Mouse (Mus musculus) testis, adult 2 months (tissue): ENCODE measurements around the gene Krt12. TPM values are rescaled to one million over a fixed set of nuclear protein-coding genes. Genes with fewer than 3 reads are reported as not detected.

Source experiments
- H3K27ac ChIP-seq: fragments of 200-500 bp; 2 replicates; pipeline ENCODE4 v1.5.1; 2012; ENCODE audit warnings: low read depth, low read length; ENCODE audit not compliant: control insufficient read depth, insufficient read depth
- H3K27me3 ChIP-seq: fragments of 200-500 bp; 2 replicates; pipeline ENCODE4 v1.6.1; 2012; ENCODE audit warnings: mild to moderate bottlenecking, low read length, moderate library complexity; ENCODE audit not compliant: control insufficient read depth, insufficient read depth
- H3K36me3 ChIP-seq: fragments of 200-500 bp; 2 replicates; pipeline ENCODE4 v1.6.1; 2012; ENCODE audit warnings: mild to moderate bottlenecking, low read length; ENCODE audit not compliant: control insufficient read depth, insufficient read depth
- H3K4me1 ChIP-seq: fragments of 200-500 bp; 2 replicates; pipeline ENCODE4 v1.6.1; 2012; ENCODE audit warnings: low read length; ENCODE audit not compliant: control insufficient read depth, insufficient read depth
- H3K4me3 ChIP-seq: fragments of 200-500 bp; 2 replicates; pipeline ENCODE4 v1.5.1; 2012; ENCODE audit warnings: low read depth, mild to moderate bottlenecking, low read length, moderate library complexity, mixed read lengths; ENCODE audit not compliant: control insufficient read depth
- CTCF ChIP-seq: fragments of 200-500 bp; IDR thresholded peaks from 2 replicates; pipeline ENCODE4 v1.5.1; 2012; ENCODE audit warnings: low read depth, mild to moderate bottlenecking, inconsistent platforms, low read length, moderate library complexity; ENCODE audit not compliant: control insufficient read depth, insufficient read depth, insufficient replicate concordance
- POLR2A ChIP-seq: fragments of 200-500 bp; IDR thresholded peaks from 2 replicates; pipeline ENCODE4 v1.6.1; 2012; ENCODE audit warnings: low read depth, mild to moderate bottlenecking, inconsistent platforms, low read length, moderate library complexity; ENCODE audit not compliant: control insufficient read depth
- polyA plus RNA-seq: library from polyadenylated mRNA; depleted of rRNA; stranded (reverse); fragments of >200 nt; gene quantifications from 2 replicates; pipeline ENCODE4 v1.2.3, GENCODE M21; 2012

Krt12 gene
- polyA plus RNA-seq, 1 experiment, result not detected

GRCm38 (mm10) chr11:99454759-99455158, 32.7 kb upstream of the Krt12 start:
- H3K36me3 ChIP-seq, result no peaks in the 10 kb centered on the region
- no peaks in the 10 kb centered on the region for H3K4me1 ChIP-seq
- no peaks in the 10 kb centered on the region for H3K27me3 ChIP-seq
- H3K4me3 ChIP-seq, result no peak overlapping the region
- no peak for TF ChIP-seq POLR2A
- no peak for TF ChIP-seq CTCF
- H3K27ac ChIP-seq, result no peak overlapping the region

- H3K27ac ChIP-seq, result no peak overlapping the region
- H3K4me3 ChIP-seq, result no peak overlapping the region
- no peaks in the 10 kb centered on the region for H3K36me3 ChIP-seq
- H3K27me3 ChIP-seq, result no peaks in the 10 kb centered on the region
- TF ChIP-seq POLR2A (no peak), CTCF (no peak)
- no peaks in the 10 kb centered on the region for H3K4me1 ChIP-seq
These were observed 32.0 kb upstream of the Krt12 start for GRCm38 (mm10) chr11:99454044-99454443.

- H3K27ac ChIP-seq, result no peak overlapping the region
- no peak overlapping the region for H3K4me3 ChIP-seq
- TF ChIP-seq POLR2A (no peak), CTCF (no peak)
- H3K4me1 ChIP-seq, result no peaks in the 10 kb centered on the region
- no peaks in the 10 kb centered on the region for H3K27me3 ChIP-seq
- no peaks in the 10 kb centered on the region for H3K36me3 ChIP-seq
These were observed 26.7 kb upstream of the Krt12 start for GRCm38 (mm10) chr11:99448769-99449168.

GRCm38 (mm10) chr11:99441220-99441619, 19.2 kb upstream of the Krt12 start:
- no peak for TF ChIP-seq POLR2A
- no peak for TF ChIP-seq CTCF
- Histone ChIP-seq H3K27me3 (no peaks in the 10 kb centered on the region), H3K4me3 (no peak overlapping the region), H3K27ac (no peak overlapping the region), H3K4me1 (peaks cover 5% of the 10 kb centered on the region), H3K36me3 (no peaks in the 10 kb centered on the region)

- Histone ChIP-seq H3K27me3 (no peaks in the 10 kb centered on the region), H3K36me3 (no peaks in the 10 kb centered on the region), H3K27ac (no peak overlapping the region), H3K4me3 (no peak overlapping the region), H3K4me1 (peaks cover 5% of the 10 kb centered on the region)
- no peak for TF ChIP-seq POLR2A
- no peak for TF ChIP-seq CTCF
These were observed 17.4 kb upstream of the Krt12 start for GRCm38 (mm10) chr11:99439465-99439864.

- Histone ChIP-seq H3K27me3 (no peaks in the 10 kb centered on the region), H3K27ac (no peak within 1 kb of the TSS), H3K4me3 (peak within 1 kb of the TSS; percentile 31; the same call in 1 of the 2 replicates), H3K36me3 (no peaks in the 10 kb centered on the region), H3K4me1 (peaks cover 5% of the 10 kb centered on the region)
- TF ChIP-seq POLR2A, result no peak
These were observed 15.9 kb upstream of the Krt12 start, which contains the start of gene Krt20 for GRCm38 (mm10) chr11:99437972-99438371. Gene Krt20 (minus strand): TSS chr11:99438150.

GRCm38 (mm10) chr11:99436625-99437024, 14.6 kb upstream of the Krt12 start:
- no peaks in the 10 kb centered on the region for H3K36me3 ChIP-seq
- peaks cover 5% of the 10 kb centered on the region for H3K4me1 ChIP-seq
- H3K27ac ChIP-seq, result no peak overlapping the region
- TF ChIP-seq CTCF (no peak), POLR2A (no peak)
- H3K4me3 ChIP-seq, result no peak overlapping the region
- H3K27me3 ChIP-seq, result no peaks in the 10 kb centered on the region

GRCm38 (mm10) chr11:99430670-99431069, 8.6 kb upstream of the Krt12 start:
- Histone ChIP-seq H3K27ac (no peak overlapping the region), H3K4me3 (no peak overlapping the region), H3K27me3 (no peaks in the 10 kb centered on the region), H3K4me1 (no peaks in the 10 kb centered on the region), H3K36me3 (no peaks in the 10 kb centered on the region)
- no peak for TF ChIP-seq POLR2A
- TF ChIP-seq CTCF, result no peak
